Mouse (Mus musculus): ENCODE data around the gene Skil. TPM values are rescaled to one million over a fixed set of nuclear protein-coding genes. Genes with fewer than 3 reads are reported as not detected.
A peak's percentile ranks its signal among the peaks of the same experiment; 100 is the strongest.

Gene Skil
- 5.8 and 7.7 TPM in 2 replicates for polyA plus RNA-seq (2012; rRNA removed)

GRCm38 (mm10) chr3:31094531-31095178 lies at the start of gene Skil:
Skil (plus strand) TSS chr3:31095058.
- Histone ChIP-seq H3K27me3 (replicated peaks; ENCODE audit: control insufficient read depth, insufficient read depth, low read length) (no peaks in the 10 kb centered on the region), H3K36me3 (ENCODE audit: control insufficient read depth, insufficient read depth, low read length) (no peaks in the 10 kb centered on the region; the same call in 1 of the 2 replicates), H3K4me3 (ENCODE audit: insufficient read depth, low read depth, low read length) (peak within 1 kb of the TSS; percentile 74), H3K4me1 (ENCODE audit: control insufficient read depth, insufficient read depth, low read length) (peaks cover 8% of the 10 kb centered on the region; the same call in 1 of the 2 replicates), H3K27ac (ENCODE audit: insufficient read depth, low read depth, low read length) (peak within 1 kb of the TSS; percentile 98)
- TF ChIP-seq CTCF (conservative IDR thresholded peaks at IDR 0.05; ENCODE audit: insufficient read depth, insufficient read length, low read depth, low read length) (no peak), POLR2A (IDR thresholded peaks at IDR 0.05; ENCODE audit: low read depth, low read length) (no peak)
- under 1% methylated on average over 99 of the region's 109 CpGs for WGBS
- peak; percentile 98 for DNase-seq

GRCm38 (mm10) chr3:31047263-31047662 lies 47.6 kb upstream of the Skil start:
- no peaks in the 10 kb centered on the region; the same call in none of the 2 replicates for H3K36me3 ChIP-seq (ENCODE audit: control insufficient read depth, insufficient read depth, low read length)
- 69% methylated on average over 3 of the region's 3 CpGs for WGBS
- H3K4me3 ChIP-seq (ENCODE audit: insufficient read depth, low read depth, low read length), result no peak overlapping the region
- no peak overlapping the region for H3K27ac ChIP-seq (ENCODE audit: insufficient read depth, low read depth, low read length)
- H3K4me1 ChIP-seq (ENCODE audit: control insufficient read depth, insufficient read depth, low read length), result peaks cover 4% of the 10 kb centered on the region; the same call in 1 of the 2 replicates
- TF ChIP-seq CTCF (conservative IDR thresholded peaks at IDR 0.05; ENCODE audit: insufficient read depth, insufficient read length, low read depth, low read length) (0 out of 2 replicates have a peak, but pooled peaks have one; percentile 8), POLR2A (IDR thresholded peaks at IDR 0.05; ENCODE audit: low read depth, low read length) (no peak)
- no peaks in the 10 kb centered on the region for H3K27me3 ChIP-seq (replicated peaks; ENCODE audit: control insufficient read depth, insufficient read depth, low read length)
- DNase-seq, result no peak

GRCm38 (mm10) chr3:31049087-31049486 lies 45.8 kb upstream of the Skil start:
- Histone ChIP-seq H3K4me1 (ENCODE audit: control insufficient read depth, insufficient read depth, low read length) (peaks cover 3% of the 10 kb centered on the region; the same call in 1 of the 2 replicates), H3K4me3 (ENCODE audit: insufficient read depth, low read depth, low read length) (no peak overlapping the region), H3K27ac (ENCODE audit: insufficient read depth, low read depth, low read length) (no peak overlapping the region), H3K36me3 (ENCODE audit: control insufficient read depth, insufficient read depth, low read length) (no peaks in the 10 kb centered on the region; the same call in 1 of the 2 replicates), H3K27me3 (replicated peaks; ENCODE audit: control insufficient read depth, insufficient read depth, low read length) (no peaks in the 10 kb centered on the region)
- WGBS, result 80% methylated on average over 5 of the region's 5 CpGs
- no peak for DNase-seq
- TF ChIP-seq CTCF (conservative IDR thresholded peaks at IDR 0.05; ENCODE audit: insufficient read depth, insufficient read length, low read depth, low read length), result no peak
- no peak for TF ChIP-seq POLR2A (IDR thresholded peaks at IDR 0.05; ENCODE audit: low read depth, low read length)

- 83% methylated on average over 7 of the region's 7 CpGs for WGBS
- TF ChIP-seq CTCF (conservative IDR thresholded peaks at IDR 0.05; ENCODE audit: insufficient read depth, insufficient read length, low read depth, low read length) (no peak), POLR2A (IDR thresholded peaks at IDR 0.05; ENCODE audit: low read depth, low read length) (no peak)
- Histone ChIP-seq H3K27me3 (replicated peaks; ENCODE audit: control insufficient read depth, insufficient read depth, low read length) (no peaks in the 10 kb centered on the region), H3K27ac (ENCODE audit: insufficient read depth, low read depth, low read length) (no peak overlapping the region), H3K4me1 (ENCODE audit: control insufficient read depth, insufficient read depth, low read length) (no peaks in the 10 kb centered on the region), H3K4me3 (ENCODE audit: insufficient read depth, low read depth, low read length) (no peak overlapping the region), H3K36me3 (ENCODE audit: control insufficient read depth, insufficient read depth, low read length) (no peaks in the 10 kb centered on the region; the same call in 1 of the 2 replicates)
- DNase-seq, result no peak
Measured at GRCm38 (mm10) chr3:31050375-31050774, 44.5 kb upstream of the Skil start.

- 88% methylated on average over 9 of the region's 9 CpGs for WGBS
- TF ChIP-seq POLR2A (IDR thresholded peaks at IDR 0.05; ENCODE audit: low read depth, low read length) (no peak), CTCF (conservative IDR thresholded peaks at IDR 0.05; ENCODE audit: insufficient read depth, insufficient read length, low read depth, low read length) (no peak)
- Histone ChIP-seq H3K4me3 (ENCODE audit: insufficient read depth, low read depth, low read length) (no peak overlapping the region), H3K36me3 (ENCODE audit: control insufficient read depth, insufficient read depth, low read length) (no peaks in the 10 kb centered on the region; the same call in 1 of the 2 replicates), H3K4me1 (ENCODE audit: control insufficient read depth, insufficient read depth, low read length) (no peaks in the 10 kb centered on the region), H3K27me3 (replicated peaks; ENCODE audit: control insufficient read depth, insufficient read depth, low read length) (no peaks in the 10 kb centered on the region), H3K27ac (ENCODE audit: insufficient read depth, low read depth, low read length) (no peak overlapping the region)
- DNase-seq, result no peak
Measured at GRCm38 (mm10) chr3:31051730-31052129, 43.1 kb upstream of the Skil start.

- Histone ChIP-seq H3K4me1 (ENCODE audit: control insufficient read depth, insufficient read depth, low read length) (no peaks in the 10 kb centered on the region), H3K27ac (ENCODE audit: insufficient read depth, low read depth, low read length) (no peak overlapping the region), H3K27me3 (replicated peaks; ENCODE audit: control insufficient read depth, insufficient read depth, low read length) (no peaks in the 10 kb centered on the region), H3K36me3 (ENCODE audit: control insufficient read depth, insufficient read depth, low read length) (no peaks in the 10 kb centered on the region; the same call in 1 of the 2 replicates), H3K4me3 (ENCODE audit: insufficient read depth, low read depth, low read length) (no peak overlapping the region)
- WGBS, result 81% methylated on average over 9 of the region's 9 CpGs
- DNase-seq, result no peak
- TF ChIP-seq POLR2A (IDR thresholded peaks at IDR 0.05; ENCODE audit: low read depth, low read length) (no peak), CTCF (conservative IDR thresholded peaks at IDR 0.05; ENCODE audit: insufficient read depth, insufficient read length, low read depth, low read length) (no peak)
Measured at GRCm38 (mm10) chr3:31053191-31053590, 41.7 kb upstream of the Skil start.

- Histone ChIP-seq H3K27ac (ENCODE audit: insufficient read depth, low read depth, low read length) (no peak overlapping the region), H3K4me3 (ENCODE audit: insufficient read depth, low read depth, low read length) (no peak overlapping the region), H3K4me1 (ENCODE audit: control insufficient read depth, insufficient read depth, low read length) (no peaks in the 10 kb centered on the region), H3K36me3 (ENCODE audit: control insufficient read depth, insufficient read depth, low read length) (no peaks in the 10 kb centered on the region), H3K27me3 (replicated peaks; ENCODE audit: control insufficient read depth, insufficient read depth, low read length) (no peaks in the 10 kb centered on the region)
- no peak for TF ChIP-seq POLR2A (IDR thresholded peaks at IDR 0.05; ENCODE audit: low read depth, low read length)
- no peak for TF ChIP-seq CTCF (conservative IDR thresholded peaks at IDR 0.05; ENCODE audit: insufficient read depth, insufficient read length, low read depth, low read length)
- 92% methylated on average over 8 of the region's 8 CpGs for WGBS
- DNase-seq, result no peak
Measured at GRCm38 (mm10) chr3:31054888-31055287, 40.0 kb upstream of the Skil start.
